Mouse (Mus musculus): ENCODE data around the gene Sdk1. TPM values are rescaled to one million over a fixed set of nuclear protein-coding genes. Genes with fewer than 3 reads are reported as not detected.

The Sdk1 gene
- total and polyA plus RNA-seq, 3 experiments: not detected

- H3K4me3 ChIP-seq (ENCODE audit: control insufficient read depth in 1 of 2, insufficient read depth in 1 of 2, low read depth in 2 of 2, low read length in 2 of 2): no peak overlapping the region
- no peaks in the 10 kb centered on the region for H3K4me1 ChIP-seq (ENCODE audit: control insufficient read depth in 1 of 2, insufficient read depth in 2 of 2, low read length in 2 of 2)
- H3K27ac ChIP-seq (ENCODE audit: control insufficient read depth, low read depth, low read length): no peak overlapping the region
- H3K27me3 ChIP-seq (ENCODE audit: control insufficient read depth in 1 of 2, insufficient read depth in 2 of 2, low read length in 2 of 2): no peaks in the 10 kb centered on the region
- H3K9me3 ChIP-seq (replicated peaks; ENCODE audit: insufficient read depth, low read length): no peaks in the 10 kb centered on the region
- TF ChIP-seq MAZ (IDR thresholded peaks at IDR 0.05; ENCODE audit: low read depth, low read length) (no peak), KAT2A (conservative IDR thresholded peaks at IDR 0.05; ENCODE audit: low read depth, low read length) (no peak), NRF1 (IDR thresholded peaks at IDR 0.05; ENCODE audit: insufficient read depth, low read depth, low read length, poor library complexity, severe bottlenecking) (no peak), ZMIZ1 (IDR thresholded peaks at IDR 0.05; ENCODE audit: low read depth, low read length) (no peak), MEF2A (IDR thresholded peaks at IDR 0.05; ENCODE audit: extremely low read depth, insufficient replicate concordance, low read depth, low read length, poor library complexity, severe bottlenecking) (no peak), ZC3H11A (IDR thresholded peaks at IDR 0.05; ENCODE audit: low read depth, low read length) (no peak), MAX (IDR thresholded peaks at IDR 0.05; ENCODE audit: low read length) (no peak), MAFK (IDR thresholded peaks at IDR 0.05; ENCODE audit: borderline replicate concordance, low read depth, low read length) (no peak), MXI1 (IDR thresholded peaks at IDR 0.05; ENCODE audit: low read depth, low read length) (no peak)
- H3K79me2 ChIP-seq (ENCODE audit: control insufficient read depth, insufficient read depth, low read length, poor library complexity): no peaks in the 10 kb centered on the region
- H3K36me3 ChIP-seq (ENCODE audit: control insufficient read depth in 1 of 2, insufficient read depth in 2 of 2, low read length in 2 of 2): no peaks in the 10 kb centered on the region
- no peak for DNase-seq (ENCODE audit: low read depth, low spot score)
- H3K9ac ChIP-seq (ENCODE audit: control insufficient read depth, low read depth, low read length, poor library complexity, severe bottlenecking): no peak overlapping the region
Observed at GRCm38 (mm10) chr5:141758885-141759284, 517.6 kb downstream of the Sdk1 start.

GRCm38 (mm10) chr5:141764111-141764510, 522.8 kb downstream of the Sdk1 start:
- no peaks in the 10 kb centered on the region for H3K9me3 ChIP-seq (replicated peaks; ENCODE audit: insufficient read depth, low read length)
- no peak overlapping the region for H3K27ac ChIP-seq (ENCODE audit: control insufficient read depth, low read depth, low read length)
- DNase-seq (ENCODE audit: low read depth, low spot score): no peak
- H3K4me3 ChIP-seq (ENCODE audit: control insufficient read depth in 1 of 2, insufficient read depth in 1 of 2, low read depth in 2 of 2, low read length in 2 of 2): no peak overlapping the region
- no peaks in the 10 kb centered on the region for H3K36me3 ChIP-seq (ENCODE audit: control insufficient read depth in 1 of 2, insufficient read depth in 2 of 2, low read length in 2 of 2)
- no peak overlapping the region for H3K9ac ChIP-seq (ENCODE audit: control insufficient read depth, low read depth, low read length, poor library complexity, severe bottlenecking)
- H3K79me2 ChIP-seq (ENCODE audit: control insufficient read depth, insufficient read depth, low read length, poor library complexity): no peaks in the 10 kb centered on the region
- H3K27me3 ChIP-seq (ENCODE audit: control insufficient read depth in 1 of 2, insufficient read depth in 2 of 2, low read length in 2 of 2): no peaks in the 10 kb centered on the region
- TF ChIP-seq KAT2A (conservative IDR thresholded peaks at IDR 0.05; ENCODE audit: low read depth, low read length) (no peak), RCOR1 (IDR thresholded peaks at IDR 0.05; ENCODE audit: low read depth, low read length) (no peak), POLR2AphosphoS2 (IDR thresholded peaks at IDR 0.05; ENCODE audit: low read length) (no peak), ZNF384 (IDR thresholded peaks at IDR 0.05; ENCODE audit: low read depth, low read length) (no peak), MYB (IDR thresholded peaks at IDR 0.05; ENCODE audit: low read depth, low read length) (no peak), USF1 (IDR thresholded peaks at IDR 0.05; ENCODE audit: low read depth, low read length) (no peak), MAX (IDR thresholded peaks at IDR 0.05; ENCODE audit: low read length) (no peak), ZMIZ1 (IDR thresholded peaks at IDR 0.05; ENCODE audit: low read depth, low read length) (no peak), E2F4 (IDR thresholded peaks at IDR 0.05; ENCODE audit: borderline replicate concordance, low read depth, low read length) (no peak), CTCF (IDR thresholded peaks at IDR 0.05 in 2 of 3, conservative IDR thresholded peaks at IDR 0.05 in 1 of 3; ENCODE audit: control insufficient read depth in 1 of 3, insufficient read depth in 1 of 3, low read depth in 2 of 3, low read length in 3 of 3, poor library complexity in 1 of 3, severe bottlenecking in 1 of 3) (no peak), TAL1 (IDR thresholded peaks at IDR 0.05; ENCODE audit: low read length) (no peak), MAFK (IDR thresholded peaks at IDR 0.05; ENCODE audit: borderline replicate concordance, low read depth, low read length) (no peak), MEF2A (IDR thresholded peaks at IDR 0.05; ENCODE audit: extremely low read depth, insufficient replicate concordance, low read depth, low read length, poor library complexity, severe bottlenecking) (no peak), MAZ (IDR thresholded peaks at IDR 0.05; ENCODE audit: low read depth, low read length) (no peak), GATA1 (IDR thresholded peaks at IDR 0.05; ENCODE audit: low read depth, low read length) (no peak), HCFC1 (IDR thresholded peaks at IDR 0.05; ENCODE audit: low read depth, low read length) (no peak), ELF1 (IDR thresholded peaks at IDR 0.05; ENCODE audit: low read depth, low read length) (no peak), GABPA (IDR thresholded peaks at IDR 0.05; ENCODE audit: low read depth, low read length) (no peak), NRF1 (IDR thresholded peaks at IDR 0.05; ENCODE audit: insufficient read depth, low read depth, low read length, poor library complexity, severe bottlenecking) (no peak), BHLHE40 (IDR thresholded peaks at IDR 0.05; ENCODE audit: borderline replicate concordance, low read depth, low read length) (no peak)
- no peaks in the 10 kb centered on the region for H3K4me1 ChIP-seq (ENCODE audit: control insufficient read depth in 1 of 2, insufficient read depth in 2 of 2, low read length in 2 of 2)

Data from MEL (cell line).